Mouse (Mus musculus): Measurements from ENCODE around the gene Etl4. TPM values are rescaled to one million over a fixed set of nuclear protein-coding genes. Genes with fewer than 3 reads are reported as not detected.

Gene Etl4
- polyA plus RNA-seq, 1 experiment: 154 TPM

DNA sequence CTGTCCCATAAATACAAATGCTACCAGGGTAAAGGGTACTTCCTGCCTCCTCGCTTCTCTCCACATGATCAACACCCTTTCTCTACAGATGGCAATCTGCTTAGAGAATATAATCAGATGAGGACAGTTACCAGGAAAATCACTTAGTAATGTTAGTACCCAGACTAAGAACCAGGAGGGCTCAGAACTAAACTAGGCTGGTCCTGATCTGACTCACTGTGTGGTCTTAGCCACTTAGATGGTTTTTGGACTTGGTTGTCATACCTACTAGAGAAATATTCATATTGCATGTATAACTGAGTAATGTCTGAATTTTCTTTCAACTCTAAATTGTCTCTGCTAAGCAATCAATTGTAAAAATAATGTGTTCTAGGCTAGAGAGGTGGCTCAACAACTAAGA, 662.4 kb downstream of the Etl4 start:
- H3K9me3 ChIP-seq (replicated peaks; ENCODE audit: control insufficient read depth, insufficient read depth, low read length, poor library complexity, severe bottlenecking): no peaks in the 10 kb centered on the region
- TF ChIP-seq POLR2A (IDR thresholded peaks at IDR 0.05; ENCODE audit: insufficient read depth, low read length) (no peak), CTCF (IDR thresholded peaks at IDR 0.05; ENCODE audit: low read depth, low read length) (no peak), EP300 (IDR thresholded peaks at IDR 0.05; ENCODE audit: insufficient read depth, low read depth, low read length) (no peak)
- no peaks in the 10 kb centered on the region for H3K27me3 ChIP-seq (ENCODE audit: control insufficient read depth, insufficient read depth, low read length, poor library complexity, severe bottlenecking)
- H3K9ac ChIP-seq (ENCODE audit: low read depth, poor library complexity, severe bottlenecking): no peak overlapping the region
- peaks cover 18% of the 10 kb centered on the region for H3K36me3 ChIP-seq (ENCODE audit: control insufficient read depth, insufficient read depth, low read length, poor library complexity, severe bottlenecking)
- H3K27ac ChIP-seq (ENCODE audit: insufficient read depth, low read length): no peak overlapping the region
- no peak overlapping the region for H3K4me3 ChIP-seq (ENCODE audit: low read depth, low read length)
- H3K4me1 ChIP-seq (ENCODE audit: control insufficient read depth, insufficient read depth, low read length): peaks cover 2% of the 10 kb centered on the region

DNA sequence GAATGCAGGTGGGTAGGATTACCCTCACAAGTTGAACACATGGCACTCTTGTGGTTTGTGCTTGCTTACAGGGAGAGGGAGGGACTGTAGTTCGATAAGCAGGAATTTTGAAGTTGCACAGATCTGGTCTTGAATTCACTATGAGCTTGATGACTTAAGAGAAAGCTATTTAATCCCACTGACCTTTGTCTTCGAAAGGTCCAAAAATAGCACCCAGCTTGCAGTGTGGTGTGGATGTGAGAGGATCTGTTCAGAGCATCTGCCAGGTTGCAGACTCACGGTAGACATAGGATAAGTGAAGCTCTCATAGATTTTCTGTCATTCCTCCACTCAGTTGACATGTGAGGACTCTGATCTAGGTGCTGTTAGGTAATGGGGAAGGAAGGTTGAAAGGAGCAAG, 670.8 kb downstream of the Etl4 start:
- TF ChIP-seq CTCF (IDR thresholded peaks at IDR 0.05; ENCODE audit: low read depth, low read length) (no peak), EP300 (IDR thresholded peaks at IDR 0.05; ENCODE audit: insufficient read depth, low read depth, low read length) (no peak), POLR2A (IDR thresholded peaks at IDR 0.05; ENCODE audit: insufficient read depth, low read length) (no peak)
- no peak overlapping the region for H3K9ac ChIP-seq (ENCODE audit: low read depth, poor library complexity, severe bottlenecking)
- no peaks in the 10 kb centered on the region for H3K4me1 ChIP-seq (ENCODE audit: control insufficient read depth, insufficient read depth, low read length)
- no peaks in the 10 kb centered on the region for H3K27me3 ChIP-seq (ENCODE audit: control insufficient read depth, insufficient read depth, low read length, poor library complexity, severe bottlenecking)
- peak overlapping the region; percentile 25; the same call in 1 of the 2 replicates for H3K27ac ChIP-seq (ENCODE audit: insufficient read depth, low read length)
- peaks cover 12% of the 10 kb centered on the region for H3K36me3 ChIP-seq (ENCODE audit: control insufficient read depth, insufficient read depth, low read length, poor library complexity, severe bottlenecking)
- H3K9me3 ChIP-seq (replicated peaks; ENCODE audit: control insufficient read depth, insufficient read depth, low read length, poor library complexity, severe bottlenecking): peaks cover 4% of the 10 kb centered on the region
- H3K4me3 ChIP-seq (ENCODE audit: low read depth, low read length): no peak overlapping the region

DNA sequence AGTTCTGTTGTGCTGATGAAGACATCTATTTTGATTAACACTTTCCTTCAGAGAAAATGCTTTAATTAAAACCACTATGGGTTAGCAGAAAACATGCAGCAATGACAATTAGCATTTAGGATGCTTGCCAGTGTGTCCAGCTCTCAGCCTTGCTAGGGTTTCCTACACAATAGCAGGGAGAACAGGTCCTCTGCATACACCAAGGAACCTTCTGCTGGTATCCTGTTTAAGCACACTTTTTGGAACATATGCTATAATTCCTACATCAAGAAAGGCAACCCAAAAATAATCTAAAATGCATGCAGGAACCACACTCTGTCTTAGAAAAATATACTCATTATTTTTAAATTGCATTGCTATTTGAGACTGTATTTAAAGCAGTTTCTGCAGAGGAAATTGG, 673.5 kb downstream of the Etl4 start:
- no peaks in the 10 kb centered on the region for H3K27me3 ChIP-seq (ENCODE audit: control insufficient read depth, insufficient read depth, low read length, poor library complexity, severe bottlenecking)
- peak overlapping the region; percentile 21 for H3K27ac ChIP-seq (ENCODE audit: insufficient read depth, low read length)
- H3K9ac ChIP-seq (ENCODE audit: low read depth, poor library complexity, severe bottlenecking): no peak overlapping the region
- peaks cover 21% of the 10 kb centered on the region for H3K9me3 ChIP-seq (replicated peaks; ENCODE audit: control insufficient read depth, insufficient read depth, low read length, poor library complexity, severe bottlenecking)
- no peak overlapping the region for H3K4me3 ChIP-seq (ENCODE audit: low read depth, low read length)
- TF ChIP-seq CTCF (IDR thresholded peaks at IDR 0.05; ENCODE audit: low read depth, low read length): no peak
- no peak for TF ChIP-seq POLR2A (IDR thresholded peaks at IDR 0.05; ENCODE audit: insufficient read depth, low read length)
- no peak for TF ChIP-seq EP300 (IDR thresholded peaks at IDR 0.05; ENCODE audit: insufficient read depth, low read depth, low read length)
- H3K36me3 ChIP-seq (ENCODE audit: control insufficient read depth, insufficient read depth, low read length, poor library complexity, severe bottlenecking): peaks cover 8% of the 10 kb centered on the region
- H3K4me1 ChIP-seq (ENCODE audit: control insufficient read depth, insufficient read depth, low read length): no peaks in the 10 kb centered on the region

DNA sequence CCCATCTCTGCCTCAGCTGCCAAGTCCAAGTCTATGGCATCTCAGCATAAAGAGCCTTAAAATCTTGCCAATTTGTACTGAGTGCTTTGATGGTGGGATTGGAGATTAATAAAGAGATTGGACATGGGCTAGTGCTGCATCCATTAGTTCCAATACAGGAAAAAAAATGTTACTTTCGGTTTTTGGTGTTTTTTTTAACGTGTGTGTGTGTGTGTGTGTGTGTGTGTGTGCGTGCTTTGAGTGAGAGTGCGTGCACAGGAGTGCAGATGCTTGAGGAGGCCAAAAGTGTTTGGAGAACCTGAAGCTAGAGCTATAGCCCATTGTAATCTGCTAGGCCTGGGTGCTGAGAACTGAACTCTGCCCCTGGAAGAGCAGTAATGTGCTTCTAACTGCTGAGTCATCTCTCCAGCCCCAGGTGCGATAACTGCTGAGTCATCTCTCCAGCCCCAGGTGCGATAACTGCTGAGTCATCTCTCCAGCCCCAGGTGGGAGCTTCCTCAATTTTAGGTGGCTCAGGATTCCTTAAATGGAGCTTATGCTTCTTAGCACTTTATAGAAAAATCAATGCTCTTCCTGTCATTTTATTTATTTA, 674.1 kb downstream of the Etl4 start:
- H3K9me3 ChIP-seq (replicated peaks; ENCODE audit: control insufficient read depth, insufficient read depth, low read length, poor library complexity, severe bottlenecking): peaks cover 28% of the 10 kb centered on the region
- no peak overlapping the region for H3K4me3 ChIP-seq (ENCODE audit: low read depth, low read length)
- H3K36me3 ChIP-seq (ENCODE audit: control insufficient read depth, insufficient read depth, low read length, poor library complexity, severe bottlenecking): peaks cover 13% of the 10 kb centered on the region
- H3K4me1 ChIP-seq (ENCODE audit: control insufficient read depth, insufficient read depth, low read length): no peaks in the 10 kb centered on the region
- no peak overlapping the region for H3K9ac ChIP-seq (ENCODE audit: low read depth, poor library complexity, severe bottlenecking)
- H3K27me3 ChIP-seq (ENCODE audit: control insufficient read depth, insufficient read depth, low read length, poor library complexity, severe bottlenecking): no peaks in the 10 kb centered on the region
- no peak for TF ChIP-seq POLR2A (IDR thresholded peaks at IDR 0.05; ENCODE audit: insufficient read depth, low read length)
- 0 out of 2 replicates have a peak, but pooled peaks have one; percentile 57 for TF ChIP-seq EP300 (IDR thresholded peaks at IDR 0.05; ENCODE audit: insufficient read depth, low read depth, low read length)
- peak overlapping the region; percentile 47 for H3K27ac ChIP-seq (ENCODE audit: insufficient read depth, low read length)

DNA sequence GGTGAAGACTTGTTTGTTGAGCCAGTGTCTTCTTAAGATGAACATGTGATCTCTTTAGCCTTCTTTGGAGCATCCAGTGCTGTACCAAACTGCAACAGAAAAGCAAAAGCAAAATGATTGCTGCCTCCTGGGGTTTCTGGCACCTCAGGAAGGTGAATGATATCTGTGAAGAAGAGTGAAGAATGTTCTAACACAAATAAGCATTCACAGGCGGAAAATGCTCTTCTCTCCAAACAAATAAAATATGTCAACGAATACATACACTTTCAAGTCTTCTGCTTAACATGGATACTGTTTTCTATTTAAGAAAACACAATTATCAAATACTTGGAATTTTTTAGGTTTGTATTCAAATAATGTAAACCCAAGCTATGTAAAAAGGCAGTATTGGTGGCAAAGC, 678.3 kb downstream of the Etl4 start:
- Histone ChIP-seq H3K4me3 (ENCODE audit: low read depth, low read length) (no peak overlapping the region), H3K27ac (ENCODE audit: insufficient read depth, low read length) (no peak overlapping the region)

DNA sequence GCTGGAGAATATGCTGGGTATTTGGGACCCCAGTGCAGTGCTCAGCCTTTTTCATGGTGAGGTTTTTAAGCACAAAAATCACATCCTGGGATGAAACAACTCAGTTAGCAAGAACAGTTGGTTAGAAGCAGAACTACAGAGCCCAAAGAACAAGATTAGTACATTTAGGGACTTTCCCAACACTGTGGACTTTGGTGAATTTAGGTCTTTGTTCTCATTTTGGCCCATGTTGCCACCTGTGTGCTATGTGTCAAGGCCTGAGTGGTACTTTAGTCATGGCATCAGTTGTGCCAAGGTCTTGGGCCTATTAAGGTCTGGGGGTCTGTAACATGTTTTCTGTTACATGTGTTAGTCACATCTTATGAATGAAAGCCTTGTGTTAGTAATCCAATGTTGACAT, 679.1 kb downstream of the Etl4 start:
- H3K9me3 ChIP-seq (replicated peaks; ENCODE audit: control insufficient read depth, insufficient read depth, low read length, poor library complexity, severe bottlenecking): peaks cover 71% of the 10 kb centered on the region
- TF ChIP-seq CTCF (IDR thresholded peaks at IDR 0.05; ENCODE audit: low read depth, low read length) (no peak), POLR2A (IDR thresholded peaks at IDR 0.05; ENCODE audit: insufficient read depth, low read length) (no peak), EP300 (IDR thresholded peaks at IDR 0.05; ENCODE audit: insufficient read depth, low read depth, low read length) (no peak)
- no peak overlapping the region for H3K9ac ChIP-seq (ENCODE audit: low read depth, poor library complexity, severe bottlenecking)
- peaks cover 2% of the 10 kb centered on the region for H3K4me1 ChIP-seq (ENCODE audit: control insufficient read depth, insufficient read depth, low read length)
- H3K27ac ChIP-seq (ENCODE audit: insufficient read depth, low read length): no peak overlapping the region
- H3K4me3 ChIP-seq (ENCODE audit: low read depth, low read length): no peak overlapping the region
- H3K27me3 ChIP-seq (ENCODE audit: control insufficient read depth, insufficient read depth, low read length, poor library complexity, severe bottlenecking): no peaks in the 10 kb centered on the region
- H3K36me3 ChIP-seq (ENCODE audit: control insufficient read depth, insufficient read depth, low read length, poor library complexity, severe bottlenecking): peaks cover 36% of the 10 kb centered on the region

More for the DNA sequence above, 678.3 kb downstream of the Etl4 start:
- peaks cover 64% of the 10 kb centered on the region for H3K9me3 ChIP-seq (replicated peaks; ENCODE audit: control insufficient read depth, insufficient read depth, low read length, poor library complexity, severe bottlenecking)
- no peak overlapping the region for H3K9ac ChIP-seq (ENCODE audit: low read depth, poor library complexity, severe bottlenecking)
- H3K27me3 ChIP-seq (ENCODE audit: control insufficient read depth, insufficient read depth, low read length, poor library complexity, severe bottlenecking): no peaks in the 10 kb centered on the region
- TF ChIP-seq EP300 (IDR thresholded peaks at IDR 0.05; ENCODE audit: insufficient read depth, low read depth, low read length) (no peak), CTCF (IDR thresholded peaks at IDR 0.05; ENCODE audit: low read depth, low read length) (no peak), POLR2A (IDR thresholded peaks at IDR 0.05; ENCODE audit: insufficient read depth, low read length) (no peak)
- peaks cover 31% of the 10 kb centered on the region for H3K36me3 ChIP-seq (ENCODE audit: control insufficient read depth, insufficient read depth, low read length, poor library complexity, severe bottlenecking)
- H3K4me1 ChIP-seq (ENCODE audit: control insufficient read depth, insufficient read depth, low read length): no peaks in the 10 kb centered on the region
